Mouse (Mus musculus) urinary bladder, postnatal 14 days (tissue): Measurements from ENCODE around the gene Nipbl.
"Not testable (repeated sequence)": the region's sequence is repeated elsewhere in the genome, so short reads cannot be mapped to it uniquely, and the experiment has no call there.

Experiments used
- DNase-seq: peaks from one replicate; pipeline ENCODE4 v3.0.0; 2021; ENCODE audit warnings: low spot score

The Nipbl gene

GRCm38 (mm10) chr15:8443926-8444889, at the start of gene Nipbl:
Nipbl (minus strand) TSS chr15:8444463.
- DNase-seq, result peak; percentile 92

- DNase-seq, result no peak
These were observed 41.0 kb upstream of the Nipbl start for GRCm38 (mm10) chr15:8485261-8485660.

GRCm38 (mm10) chr15:8469006-8469575, 24.8 kb upstream of the Nipbl start:
- DNase-seq, result no peak

GRCm38 (mm10) chr15:8463521-8463920, 19.3 kb upstream of the Nipbl start:
- DNase-seq, result no peak

GRCm38 (mm10) chr15:8462780-8463179, 18.5 kb upstream of the Nipbl start:
- no peak for DNase-seq

- no peak for DNase-seq
These were observed 16.6 kb upstream of the Nipbl start for GRCm38 (mm10) chr15:8460871-8461270.

- no peak for DNase-seq
These were observed 15.7 kb upstream of the Nipbl start for GRCm38 (mm10) chr15:8459979-8460378.

GRCm38 (mm10) chr15:8456223-8456622, 12.0 kb upstream of the Nipbl start:
- not testable (repeated sequence) for DNase-seq

GRCm38 (mm10) chr15:8455486-8455885, 11.2 kb upstream of the Nipbl start:
- no peak for DNase-seq

GRCm38 (mm10) chr15:8451071-8451470, 6.8 kb upstream of the Nipbl start:
- peak; percentile 35 for DNase-seq

- no peak for DNase-seq
These were observed 3.0 kb upstream of the Nipbl start for GRCm38 (mm10) chr15:8447193-8447767.

GRCm38 (mm10) chr15:8446435-8446834, 2.2 kb upstream of the Nipbl start:
- DNase-seq, result no peak

GRCm38 (mm10) chr15:8445951-8446419, 1.7 kb upstream of the Nipbl start:
- peak; percentile 16 for DNase-seq

- peak; percentile 84 for DNase-seq
These were observed 781 bp upstream of the Nipbl start for GRCm38 (mm10) chr15:8444890-8445597.

GRCm38 (mm10) chr15:8443168-8443925, 916 bp downstream of the Nipbl start:
- peak; percentile 68 for DNase-seq

GRCm38 (mm10) chr15:8442761-8443160, 1.5 kb downstream of the Nipbl start:
- DNase-seq, result no peak

- no peak for DNase-seq
These were observed 2.1 kb downstream of the Nipbl start for GRCm38 (mm10) chr15:8442156-8442555.

GRCm38 (mm10) chr15:8433239-8433947, 10.9 kb downstream of the Nipbl start:
- no peak for DNase-seq

- no peak for DNase-seq
These were observed 11.7 kb downstream of the Nipbl start for GRCm38 (mm10) chr15:8432534-8432933.

GRCm38 (mm10) chr15:8429502-8429901, 14.8 kb downstream of the Nipbl start:
- DNase-seq, result no peak

GRCm38 (mm10) chr15:8420909-8421308, 23.4 kb downstream of the Nipbl start:
- no peak for DNase-seq
